Mouse (Mus musculus) CH12.LX (cell line): ENCODE data around the gene Sdhaf1. TPM values are rescaled to one million over a fixed set of nuclear protein-coding genes. Genes with fewer than 3 reads are reported as not detected.
A peak's percentile ranks its signal among the peaks of the same experiment; 100 is the strongest.

Source experiments
- DNase-seq: peaks from one replicate; pipeline ENCODE4 v3.0.0-alpha.2; 2013; ENCODE audit errors: extremely low read depth
- H3K27ac ChIP-seq: 2 replicates; pipeline ENCODE4 v1.5.1; 2012; ENCODE audit warnings: low read depth, mild to moderate bottlenecking, control low read depth, moderate library complexity; ENCODE audit not compliant: insufficient read depth
- H3K27me3 ChIP-seq: replicated peaks from 2 replicates; pipeline ENCODE3; 2012; ENCODE audit warnings: inconsistent platforms
- H3K36me3 ChIP-seq, 2 experiments: replicated peaks in 1 of 2; 2 replicates each; pipeline versions ENCODE3 to v1.6.1; 2012; ENCODE audit warnings: inconsistent platforms in 1 of 2, low read length in 1 of 2, mild to moderate bottlenecking in 1 of 2, mixed read lengths in 1 of 2, moderate library complexity in 1 of 2; ENCODE audit not compliant: control insufficient read depth in 1 of 2, insufficient read depth in 1 of 2
- H3K4me1 ChIP-seq, 2 experiments: 2 replicates each; pipeline ENCODE4 v1.6.1; 2012; ENCODE audit warnings: inconsistent platforms in 1 of 2, moderate library complexity in 1 of 2; ENCODE audit not compliant: insufficient read depth in 2 of 2, control insufficient read depth in 1 of 2
- H3K4me2 ChIP-seq: 2 replicates; pipeline ENCODE4 v1.6.1; 2012; ENCODE audit warnings: low read depth, mild to moderate bottlenecking, control low read depth; ENCODE audit not compliant: poor library complexity, insufficient read depth, severe bottlenecking
- H3K4me3 ChIP-seq, 3 experiments: fragments of 150-350 bp in 1 of 3; sonication (generic) in 1 of 3; replicated peaks in 1 of 3; 2 replicates each; pipeline versions ENCODE3 to v1.5.1; 2011 to 2012; ENCODE audit warnings: low read depth in 2 of 3, low read length in 2 of 3, mild to moderate bottlenecking in 2 of 3, moderate library complexity in 2 of 3, control low read depth in 1 of 3, improper control_type of control experiment in 1 of 3, inconsistent platforms in 1 of 3, mixed read lengths in 1 of 3; ENCODE audit not compliant: poor library complexity in 1 of 3
- H3K79me2 ChIP-seq: replicated peaks from 2 replicates; pipeline ENCODE4 v1.6.1; 2012; ENCODE audit warnings: mild to moderate bottlenecking, moderate library complexity; ENCODE audit not compliant: control insufficient read depth, poor library complexity, insufficient read depth, severe bottlenecking; ENCODE audit errors: extremely low read depth
- H3K9ac ChIP-seq: 2 replicates; pipeline ENCODE4 v1.6.1; 2012; ENCODE audit warnings: low read depth, mild to moderate bottlenecking, control low read depth, moderate library complexity; ENCODE audit not compliant: insufficient read depth
- H3K9me3 ChIP-seq: replicated peaks from 2 replicates; pipeline ENCODE3; 2012; ENCODE audit warnings: low read length, inconsistent platforms, mixed read lengths
- BHLHE40 ChIP-seq: IDR thresholded peaks from 2 replicates; pipeline ENCODE4 v1.6.1; 2011; ENCODE audit warnings: mild to moderate bottlenecking, low read depth, low read length, improper control_type of control experiment
- CTCF ChIP-seq, 2 experiments: IDR thresholded peaks in 1 of 2; conservative IDR thresholded peaks in 1 of 2; 2 replicates each; pipeline ENCODE4 v1.5.1; 2011 to 2012; ENCODE audit warnings: low read depth in 2 of 2, low read length in 2 of 2, improper control_type of control experiment in 1 of 2, inconsistent platforms in 1 of 2, mild to moderate bottlenecking in 1 of 2, moderate library complexity in 1 of 2
- E2F4 ChIP-seq: IDR thresholded peaks from 2 replicates; pipeline ENCODE4 v1.6.1; 2011; ENCODE audit warnings: low read depth, low read length, improper control_type of control experiment; ENCODE audit not compliant: insufficient replicate concordance
- ELF1 ChIP-seq: IDR thresholded peaks from 2 replicates; pipeline ENCODE4 v1.6.1; 2014; ENCODE audit warnings: low read depth, mild to moderate bottlenecking, inconsistent platforms, low read length, improper control_type of control experiment
- EP300 ChIP-seq: IDR thresholded peaks from 2 replicates; pipeline ENCODE4 v1.6.1; 2011; ENCODE audit warnings: low read length, improper control_type of control experiment
- ETS1 ChIP-seq: conservative IDR thresholded peaks from 2 replicates; pipeline ENCODE4 v1.6.1; 2012; ENCODE audit warnings: low read depth, mild to moderate bottlenecking, inconsistent platforms, low read length, improper control_type of control experiment, moderate library complexity
- JUN ChIP-seq: IDR thresholded peaks from 2 replicates; pipeline ENCODE4 v1.6.1; 2011; ENCODE audit warnings: low read depth, mild to moderate bottlenecking, low read length, improper control_type of control experiment, moderate library complexity; ENCODE audit not compliant: insufficient read depth
- JUND ChIP-seq: conservative IDR thresholded peaks from 2 replicates; pipeline ENCODE4 v1.6.1; 2011; ENCODE audit warnings: low read depth, low read length, improper control_type of control experiment
- KAT2A ChIP-seq: IDR thresholded peaks from 2 replicates; pipeline ENCODE4 v1.6.1; 2012; ENCODE audit warnings: low read length, improper control_type of control experiment, inconsistent platforms; ENCODE audit not compliant: insufficient replicate concordance
- MAX ChIP-seq: IDR thresholded peaks from 2 replicates; pipeline ENCODE4 v1.6.1; 2011; ENCODE audit warnings: low read length, improper control_type of control experiment
- MAZ ChIP-seq: IDR thresholded peaks from 2 replicates; pipeline ENCODE4 v1.6.1; 2012; ENCODE audit warnings: low read depth, mild to moderate bottlenecking, inconsistent platforms, low read length, improper control_type of control experiment, moderate library complexity
- NELFE ChIP-seq: IDR thresholded peaks from 2 replicates; pipeline ENCODE4 v1.6.1; 2011; ENCODE audit warnings: low read depth, low read length, improper control_type of control experiment
- NRF1 ChIP-seq: IDR thresholded peaks from 2 replicates; pipeline ENCODE4 v1.6.1; 2014; ENCODE audit warnings: low read depth, mild to moderate bottlenecking, inconsistent platforms, low read length, improper control_type of control experiment, moderate library complexity
- PAX5 ChIP-seq: IDR thresholded peaks from 2 replicates; pipeline ENCODE4 v1.6.1; 2012; ENCODE audit warnings: low read length, inconsistent platforms, mixed read lengths
- POLR2A ChIP-seq: IDR thresholded peaks from 2 replicates; pipeline ENCODE4 v1.6.1; 2011; ENCODE audit warnings: low read depth, mild to moderate bottlenecking, improper control_type of control experiment, low read length
- RAD21 ChIP-seq: IDR thresholded peaks from 2 replicates; pipeline ENCODE4 v1.6.1; 2011; ENCODE audit warnings: low read depth, mild to moderate bottlenecking, low read length, improper control_type of control experiment, moderate library complexity
- SIN3A ChIP-seq: IDR thresholded peaks from 2 replicates; pipeline ENCODE4 v1.6.1; 2012; ENCODE audit warnings: low read length, improper control_type of control experiment, inconsistent platforms
- SMC3 ChIP-seq: IDR thresholded peaks from 2 replicates; pipeline ENCODE4 v1.6.1; 2011; ENCODE audit warnings: low read depth, low read length, improper control_type of control experiment
- TBP ChIP-seq: conservative IDR thresholded peaks from 2 replicates; pipeline ENCODE4 v1.6.1; 2011; ENCODE audit warnings: low read depth, low read length, improper control_type of control experiment
- TCF12 ChIP-seq: IDR thresholded peaks from 2 replicates; pipeline ENCODE4 v1.6.1; 2014; ENCODE audit warnings: low read depth, mild to moderate bottlenecking, inconsistent platforms, low read length, improper control_type of control experiment
- UBTF ChIP-seq: IDR thresholded peaks from 2 replicates; pipeline ENCODE4 v1.6.1; 2012; ENCODE audit warnings: low read depth, mild to moderate bottlenecking, inconsistent platforms, low read length, improper control_type of control experiment, moderate library complexity
- USF1 ChIP-seq: IDR thresholded peaks from 2 replicates; pipeline ENCODE4 v1.6.1; 2014; ENCODE audit warnings: low read depth, mild to moderate bottlenecking, inconsistent platforms, low read length, improper control_type of control experiment
- USF2 ChIP-seq: conservative IDR thresholded peaks from 2 replicates; pipeline ENCODE4 v1.6.1; 2011; ENCODE audit warnings: low read depth, low read length, improper control_type of control experiment
- ZC3H11A ChIP-seq: IDR thresholded peaks from 2 replicates; pipeline ENCODE4 v1.6.1; 2012; ENCODE audit warnings: low read depth, mild to moderate bottlenecking, inconsistent platforms, low read length, improper control_type of control experiment
- ZKSCAN1 ChIP-seq: IDR thresholded peaks from 2 replicates; pipeline ENCODE4 v1.6.1; 2012; ENCODE audit warnings: low read depth, inconsistent platforms, low read length, improper control_type of control experiment, borderline replicate concordance
- ZMIZ1 ChIP-seq: IDR thresholded peaks from 2 replicates; pipeline ENCODE4 v1.6.1; 2012; ENCODE audit warnings: low read depth, mild to moderate bottlenecking, inconsistent platforms, low read length, improper control_type of control experiment
- ZNF384 ChIP-seq: IDR thresholded peaks from 2 replicates; pipeline ENCODE4 v1.6.1; 2012; ENCODE audit warnings: low read depth, low read length, improper control_type of control experiment, inconsistent platforms
- dilution Hi-C: fragments of 300-500 bp; cut with MboI; formaldehyde crosslinking; loops from 2 replicates; pipeline ENCODE4 v1.14.3; 2020; ENCODE audit warnings: low sequenced_read_pairs; ENCODE audit not compliant: extremely low pct_unique_long_range_greater_than_20kb, extremely low pct_ligation_motif_present
- in situ Hi-C: fragments of 300-500 bp; cut with MboI; formaldehyde crosslinking; loops from 3 replicates; pipeline ENCODE4 v1.14.3; 2019; ENCODE audit warnings: low sequenced_read_pairs, low pct_ligation_motif_present, low pct_unique_long_range_greater_than_20kb, mixed read lengths
- polyA plus RNA-seq: library from polyadenylated mRNA; unstranded; fragments of >175 nt; gene quantifications from 2 replicates; pipeline ENCODE4 v1.2.1, GENCODE M21; 2012; ENCODE audit warnings: low read depth; ENCODE audit not compliant: insufficient read length
- total RNA-seq, 2 experiments: library from RNA; depleted of rRNA; stranded (reverse); fragments of 300-350 nt in 1 of 2; fragments of >200 nt in 1 of 2; gene quantifications; 2 replicates each; pipeline ENCODE4 v1.2.3; 2012 to 2014

The Sdhaf1 gene
- total and polyA plus RNA-seq, 3 experiments: 8.8 to 18.5 (median 12.8) TPM

- H3K4me3 ChIP-seq: no peak overlapping the region
- DNase-seq: no peak
- H3K4me1 ChIP-seq: peaks cover 8 to 28% of the 10 kb centered on the region in 2 experiments
- H3K4me2 ChIP-seq: no peak overlapping the region
- no peaks in the 10 kb centered on the region for H3K36me3 ChIP-seq
- no peak overlapping the region for H3K9ac ChIP-seq
- peaks cover 39% of the 10 kb centered on the region for H3K27me3 ChIP-seq
- TF ChIP-seq NRF1: peak; percentile 50
- no peak for TF ChIP-seq BHLHE40
- TF ChIP-seq, all 38 proteins: peak for 1
- peaks cover 18% of the 10 kb centered on the region for H3K9me3 ChIP-seq
- no peak overlapping the region for H3K27ac ChIP-seq
- dilution Hi-C loops: no loop called here
- in situ Hi-C loops: no loop called here
- no peaks in the 10 kb centered on the region for H3K79me2 ChIP-seq
Measured at GRCm38 (mm10) chr7:30327140-30327539, 3.4 kb upstream of the Sdhaf1 start.

GRCm38 (mm10) chr7:30326427-30326826, 2.7 kb upstream of the Sdhaf1 start:
- H3K4me2 ChIP-seq: no peak overlapping the region
- peaks cover 36% of the 10 kb centered on the region for H3K27me3 ChIP-seq
- H3K9ac ChIP-seq: no peak overlapping the region
- H3K4me1 ChIP-seq: peaks cover 8 to 27% of the 10 kb centered on the region in 2 experiments
- peaks cover 18% of the 10 kb centered on the region for H3K9me3 ChIP-seq
- H3K79me2 ChIP-seq: no peaks in the 10 kb centered on the region
- H3K27ac ChIP-seq: no peak overlapping the region
- TF ChIP-seq ZMIZ1 (no peak), UBTF (no peak), TBP (no peak), MAX (no peak), USF1 (no peak), NELFE (no peak), SIN3A (no peak), NRF1 (no peak), ETS1 (no peak)
- no peak overlapping the region for H3K4me3 ChIP-seq
- dilution Hi-C loops: no loop called here
- in situ Hi-C loops: no loop called here
- no peaks in the 10 kb centered on the region for H3K36me3 ChIP-seq
- no peak for DNase-seq

- dilution Hi-C loops: no loop called here
- TF ChIP-seq ZNF384 (no peak), E2F4 (no peak), PAX5 (no peak), TBP (no peak), USF1 (no peak), SMC3 (peak; percentile 22), ZC3H11A (no peak), USF2 (no peak), NRF1 (no peak), BHLHE40 (no peak), NELFE (no peak), RAD21 (peak; percentile 41), CTCF (conservative IDR thresholded peaks at IDR 0.05 in 1 of 2, IDR thresholded peaks at IDR 0.05 in 1 of 2; ENCODE audit: low read depth in 2 of 2, low read length in 2 of 2) (peak; percentile 64 to 65), ELF1 (no peak), MAZ (no peak), EP300 (no peak), KAT2A (no peak), TCF12 (no peak), ZKSCAN1 (no peak), JUND (no peak), JUN (no peak), POLR2A (no peak), ZMIZ1 (no peak)
Measured at GRCm38 (mm10) chr7:30325364-30325763, 1.7 kb upstream of the Sdhaf1 start.

More at GRCm38 (mm10) chr7:30325364-30325763, 1.7 kb upstream of the Sdhaf1 start:
- no peak overlapping the region for H3K27ac ChIP-seq
- in situ Hi-C loops: no loop called here
- H3K4me3 ChIP-seq: no peak overlapping the region
- peaks cover 13 to 37% of the 10 kb centered on the region in 2 experiments for H3K4me1 ChIP-seq
- no peak overlapping the region for H3K4me2 ChIP-seq
- H3K9ac ChIP-seq: no peak overlapping the region
- peaks cover 18% of the 10 kb centered on the region for H3K9me3 ChIP-seq
- peak; percentile 70 for DNase-seq
- peaks cover 28% of the 10 kb centered on the region for H3K27me3 ChIP-seq
- peaks cover 0 to 5% of the 10 kb centered on the region in 2 experiments for H3K36me3 ChIP-seq
- no peaks in the 10 kb centered on the region for H3K79me2 ChIP-seq
